Mouse (Mus musculus) retina, embryonic 14.5 days (tissue): ENCODE data around the gene Fcho2.

Source experiments
- DNase-seq: peaks from one replicate; pipeline ENCODE4 v3.0.0-alpha.2; 2015; ENCODE audit warnings: low spot score

The Fcho2 gene

GRCm38 (mm10) chr13:98679230-98679629 lies 136.0 kb downstream of the Fcho2 start:
- no peak for DNase-seq

- no peak for DNase-seq
Observed at GRCm38 (mm10) chr13:98673922-98674321, 141.3 kb downstream of the Fcho2 start.
